Mouse (Mus musculus) ZHBTc4 (cell line): ENCODE data around the gene Acot8.

Experiments used
- DNase-seq: peaks from one replicate; pipeline ENCODE4 v3.0.0-alpha.2; 2011; ENCODE audit warnings: low read depth, low spot score

The Acot8 gene

GRCm38 (mm10) chr2:164757841-164758240 lies 46.8 kb downstream of the Acot8 start:
- DNase-seq: no peak

DNA sequence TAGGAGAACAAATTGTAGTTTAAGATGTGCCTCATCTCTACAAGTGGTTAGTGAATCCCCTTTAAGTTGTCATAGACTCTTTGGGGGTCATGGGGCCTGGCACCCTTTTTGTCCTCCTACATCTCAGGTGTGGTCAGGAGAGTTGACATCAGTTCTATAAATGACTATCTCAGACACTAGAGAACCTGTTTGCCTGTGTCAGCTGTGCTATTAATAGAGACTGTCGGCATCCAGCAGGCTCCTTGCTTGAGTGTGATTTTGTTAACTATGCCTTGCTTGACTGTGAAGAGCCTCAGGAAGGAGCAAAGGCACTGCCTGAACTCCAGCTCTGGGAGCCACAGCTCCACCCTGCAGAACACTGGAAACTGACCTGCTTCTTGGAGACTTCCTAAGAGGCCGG lies 49.9 kb downstream of the Acot8 start:
- no peak for DNase-seq

GRCm38 (mm10) chr2:164754105-164754504 lies 50.6 kb downstream of the Acot8 start:
- no peak for DNase-seq

DNA sequence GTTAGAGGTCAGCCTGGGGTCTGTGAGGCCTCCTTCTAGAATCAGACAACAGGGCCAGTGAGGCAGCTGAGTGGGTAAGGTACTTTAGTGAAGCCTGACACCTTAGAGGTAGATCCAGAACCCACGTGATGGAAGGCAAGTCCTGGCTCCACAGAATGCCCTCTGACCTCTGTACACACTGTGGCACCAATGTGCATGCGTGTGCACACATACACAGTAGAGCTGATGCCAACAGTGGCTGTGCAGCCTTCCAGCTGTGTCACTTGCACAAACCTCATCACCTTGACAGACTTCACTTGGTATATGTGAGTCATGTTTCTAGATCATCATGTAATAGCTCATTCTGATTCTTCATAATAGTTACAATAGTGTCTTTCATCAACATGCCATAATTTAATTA lies 52.2 kb downstream of the Acot8 start:
- no peak for DNase-seq

GRCm38 (mm10) chr2:164748991-164749390 lies 55.7 kb downstream of the Acot8 start:
- DNase-seq: no peak

- DNase-seq: no peak
Observed at GRCm38 (mm10) chr2:164748191-164748590, 56.5 kb downstream of the Acot8 start.

DNA sequence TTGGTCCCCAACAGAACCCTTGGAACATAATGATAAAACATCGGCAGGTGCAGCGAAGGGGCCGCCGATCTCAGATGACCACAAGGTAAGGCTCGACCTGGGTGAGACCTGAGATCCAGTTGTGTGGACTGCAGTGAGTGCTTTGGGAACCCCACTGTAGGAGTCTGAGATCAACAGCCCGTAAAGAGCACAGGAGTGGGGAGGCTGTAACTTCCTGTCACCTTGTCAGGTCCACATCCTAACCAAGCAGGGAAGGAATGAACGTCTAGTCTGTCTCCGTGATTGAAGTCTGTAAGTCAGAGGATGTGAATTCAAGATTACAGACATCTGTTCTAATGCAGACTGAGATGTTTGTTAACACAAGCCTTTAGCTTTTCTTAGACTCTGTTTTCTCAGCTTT lies 58.0 kb downstream of the Acot8 start:
- DNase-seq: no peak

- DNase-seq: peak; percentile 96
Observed at GRCm38 (mm10) chr2:164745843-164746479, 58.7 kb downstream of the Acot8 start, which contains the start of the genes Wfdc3 and Dnttip1. Gene Wfdc3, minus strand, starts transcription at chr2:164745931. Gene Dnttip1, plus strand, starts transcription at chr2:164745983.

GRCm38 (mm10) chr2:164744987-164745386 lies 59.7 kb downstream of the Acot8 start:
- DNase-seq: no peak
